Mouse (Mus musculus) ES-Bruce4 (cell line): ENCODE data around the gene Hbs1l.

ENCODE experiments used
- CTCF ChIP-seq: IDR thresholded peaks from one replicate; pipeline ENCODE4 v1.8.1; 2011; ENCODE audit warnings: low read depth, low read length
- EP300 ChIP-seq: IDR thresholded peaks from 2 replicates; pipeline ENCODE4 v1.6.1; 2011; ENCODE audit warnings: low read depth, low read length; ENCODE audit not compliant: insufficient read depth
- POLR2A ChIP-seq: IDR thresholded peaks from one replicate; pipeline ENCODE4 v1.8.1; 2011; ENCODE audit warnings: low read length; ENCODE audit not compliant: insufficient read depth

- no peak for TF ChIP-seq POLR2A
- TF ChIP-seq CTCF = no peak
- no peak for TF ChIP-seq EP300
Measured at GRCm38 (mm10) chr10:21254266-21255140, 41.3 kb upstream of the Hbs1l start.
